Mouse (Mus musculus): ENCODE measurements around the gene Cntn3.

GRCm38 (mm10) chr6:102372112-102372511, 200.8 kb downstream of the Cntn3 start:
- no peak for TF ChIP-seq USF1 (IDR thresholded peaks at IDR 0.05; ENCODE audit: low read depth, low read length)
- TF ChIP-seq JUN (IDR thresholded peaks at IDR 0.05; ENCODE audit: insufficient read depth, low read depth, low read length), result no peak
- TF ChIP-seq MAX (IDR thresholded peaks at IDR 0.05; ENCODE audit: low read length), result no peak
- no peak for TF ChIP-seq TCF12 (IDR thresholded peaks at IDR 0.05; ENCODE audit: low read depth, low read length)
- no peak for TF ChIP-seq ZC3H11A (IDR thresholded peaks at IDR 0.05; ENCODE audit: low read depth, low read length)
- no peak for TF ChIP-seq POLR2A (IDR thresholded peaks at IDR 0.05; ENCODE audit: low read depth, low read length)
- no peak for TF ChIP-seq CTCF (conservative IDR thresholded peaks at IDR 0.05 in 1 of 2, IDR thresholded peaks at IDR 0.05 in 1 of 2; ENCODE audit: low read depth in 2 of 2, low read length in 2 of 2)
- no peak for TF ChIP-seq MAZ (IDR thresholded peaks at IDR 0.05; ENCODE audit: low read depth, low read length)

Data from CH12.LX (cell line).